Mouse (Mus musculus): Measurements from ENCODE around the gene Pfpl. TPM values are rescaled to one million over a fixed set of nuclear protein-coding genes. Genes with fewer than 3 reads are reported as not detected.

Pfpl gene
- polyA plus RNA-seq (2015; fragmentation: Nextera tagmentation; extraction: Ambion mirVana): not detected in 2 replicates

DNA sequence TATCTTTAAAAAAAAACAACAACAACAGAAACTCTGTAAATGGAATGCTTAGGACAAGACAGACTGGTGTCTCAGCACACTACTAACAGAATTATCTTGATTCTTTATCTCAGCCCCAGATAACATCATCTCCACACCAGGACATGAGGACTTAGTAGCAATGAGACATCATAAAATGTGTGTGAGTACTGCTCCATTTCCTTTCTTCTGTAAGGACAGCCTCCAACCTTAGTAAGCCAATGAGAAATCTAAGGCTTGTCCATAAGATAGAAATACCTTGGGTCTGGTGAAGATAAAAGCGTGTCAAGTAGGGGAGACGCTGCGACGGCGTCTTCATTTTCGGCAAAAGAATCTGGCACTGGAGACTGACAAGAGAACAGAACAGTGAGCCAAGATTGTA is at the start of gene Pfpl:
Pfpl (plus strand) TSS at position 301 of the 400 bp plus-strand sequence.
- ATAC-seq (ENCODE audit: low FRiP score, low read depth): no peak
- WGBS: 93% methylated on average over 6 of the region's 6 CpGs
- no peak within 1 kb of the TSS for H3K9ac ChIP-seq
- no peaks in the 10 kb centered on the region for H3K9me3 ChIP-seq
- no peak within 1 kb of the TSS for H3K27ac ChIP-seq
- no peak within 1 kb of the TSS for H3K4me2 ChIP-seq (replicated peaks)
- no peaks in the 10 kb centered on the region for H3K27me3 ChIP-seq
- H3K36me3 ChIP-seq: no peaks in the 10 kb centered on the region
- no peak within 1 kb of the TSS for H3K4me3 ChIP-seq
- no peaks in the 10 kb centered on the region for H3K4me1 ChIP-seq

DNA sequence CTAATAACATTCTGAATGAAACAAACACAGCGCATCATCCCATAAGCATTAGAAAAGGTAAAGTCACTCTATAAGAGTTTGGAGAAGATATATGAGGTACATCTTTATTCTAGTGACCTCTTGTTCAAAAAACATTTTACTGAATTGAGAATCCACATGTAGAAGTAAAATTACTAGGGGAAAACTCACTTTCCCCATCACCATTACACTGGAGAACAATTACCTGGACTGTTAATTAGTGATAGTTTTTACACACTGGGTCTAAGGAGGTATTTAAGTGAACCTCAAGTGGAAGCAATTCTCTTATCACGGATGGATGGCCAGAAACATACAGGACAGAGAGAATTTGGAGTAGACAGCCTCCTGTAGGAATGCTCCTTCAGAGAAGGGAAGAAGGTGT is 40.7 kb upstream of the Pfpl start, which contains the start of gene Olfr1440:
Olfr1440 (plus strand) TSS at position 301 of the 400 bp plus-strand sequence.
- 85% methylated on average over 2 of the region's 2 CpGs for WGBS
- Histone ChIP-seq H3K4me2 (replicated peaks) (no peak within 1 kb of the TSS), H3K9ac (no peak within 1 kb of the TSS), H3K9me3 (no peaks in the 10 kb centered on the region), H3K4me3 (no peak within 1 kb of the TSS), H3K27ac (no peak within 1 kb of the TSS), H3K27me3 (no peaks in the 10 kb centered on the region), H3K36me3 (no peaks in the 10 kb centered on the region), H3K4me1 (no peaks in the 10 kb centered on the region)
- no peak for ATAC-seq (ENCODE audit: low FRiP score, low read depth)

DNA sequence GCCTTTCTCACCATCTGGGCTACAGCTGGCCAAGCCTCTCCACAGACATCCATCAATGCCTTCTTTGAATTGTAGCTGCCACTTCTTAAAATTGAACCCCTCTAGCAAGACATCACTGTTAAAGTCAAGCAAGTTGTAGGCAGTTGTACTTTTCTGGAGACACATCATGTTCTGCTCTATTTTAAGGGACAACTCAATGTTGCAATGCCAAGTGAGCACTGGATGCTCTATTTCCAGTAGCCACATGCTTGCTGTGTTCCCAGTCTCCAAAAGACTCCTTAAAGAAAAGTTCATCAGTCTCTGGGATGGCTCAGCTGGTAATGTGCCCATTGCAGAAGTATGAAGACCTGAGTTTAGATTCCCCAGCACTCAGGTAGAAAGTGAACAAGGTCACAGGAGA is 14.0 kb upstream of the Pfpl start:
- Histone ChIP-seq H3K9ac (no peak overlapping the region), H3K4me3 (no peak overlapping the region), H3K27me3 (no peaks in the 10 kb centered on the region), H3K4me2 (replicated peaks) (no peak overlapping the region), H3K36me3 (no peaks in the 10 kb centered on the region), H3K27ac (no peak overlapping the region), H3K4me1 (no peaks in the 10 kb centered on the region), H3K9me3 (no peaks in the 10 kb centered on the region)
- no peak for ATAC-seq (ENCODE audit: low FRiP score, low read depth)

DNA sequence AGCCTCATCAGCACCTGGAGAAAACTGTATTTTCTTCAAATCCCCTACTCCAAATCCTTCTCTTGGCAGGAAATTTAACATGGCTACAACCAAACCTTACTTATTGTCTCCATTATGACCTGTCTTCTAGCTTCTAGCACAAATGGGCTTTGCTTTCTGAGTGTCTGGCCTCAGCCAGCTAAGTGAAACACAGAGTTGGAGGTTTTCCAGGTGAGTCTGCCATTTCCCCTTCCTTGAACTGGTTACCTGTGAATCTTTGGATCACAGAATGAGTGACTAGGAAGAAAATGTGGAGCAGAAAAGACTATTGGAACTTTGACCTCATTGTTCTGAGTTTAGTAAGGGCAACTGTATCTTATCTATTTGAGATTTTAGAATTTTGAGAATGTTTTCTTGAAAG is 10.3 kb upstream of the Pfpl start, which contains the start of gene Olfr1441:
Olfr1441 (plus strand) TSS at position 73 of the 400 bp plus-strand sequence.
- Histone ChIP-seq H3K27me3 (no peaks in the 10 kb centered on the region), H3K4me3 (no peak within 1 kb of the TSS), H3K27ac (no peak within 1 kb of the TSS), H3K36me3 (no peaks in the 10 kb centered on the region), H3K9ac (no peak within 1 kb of the TSS), H3K4me2 (replicated peaks) (no peak within 1 kb of the TSS), H3K4me1 (no peaks in the 10 kb centered on the region), H3K9me3 (no peaks in the 10 kb centered on the region)
- no peak for ATAC-seq (ENCODE audit: low FRiP score, low read depth)

DNA sequence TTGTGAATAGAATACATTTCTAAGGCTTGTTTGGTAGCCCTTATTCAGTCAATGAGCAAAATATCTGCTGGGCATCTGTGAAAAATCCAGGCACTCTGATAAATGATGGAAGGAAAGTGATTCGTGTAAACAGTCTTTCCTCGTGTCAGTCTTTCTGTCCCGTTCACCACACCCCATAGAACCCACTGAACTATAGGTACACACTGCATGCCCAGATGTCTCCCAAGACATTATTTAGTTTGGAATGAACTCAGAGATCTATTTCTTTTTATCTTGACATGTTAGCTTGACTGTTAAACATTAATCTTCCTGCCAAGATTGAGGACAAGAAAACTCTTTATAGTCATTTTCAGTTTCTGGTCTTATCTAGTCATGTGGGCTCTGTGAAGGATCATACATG is 9.4 kb upstream of the Pfpl start:
- Histone ChIP-seq H3K36me3 (no peaks in the 10 kb centered on the region), H3K9me3 (no peaks in the 10 kb centered on the region), H3K9ac (no peak overlapping the region), H3K4me2 (replicated peaks) (no peak overlapping the region), H3K27ac (no peak overlapping the region), H3K4me3 (no peak overlapping the region), H3K27me3 (no peaks in the 10 kb centered on the region), H3K4me1 (no peaks in the 10 kb centered on the region)
- ATAC-seq (ENCODE audit: low FRiP score, low read depth): no peak
- WGBS: 89% methylated on average over 3 of the region's 3 CpGs

DNA sequence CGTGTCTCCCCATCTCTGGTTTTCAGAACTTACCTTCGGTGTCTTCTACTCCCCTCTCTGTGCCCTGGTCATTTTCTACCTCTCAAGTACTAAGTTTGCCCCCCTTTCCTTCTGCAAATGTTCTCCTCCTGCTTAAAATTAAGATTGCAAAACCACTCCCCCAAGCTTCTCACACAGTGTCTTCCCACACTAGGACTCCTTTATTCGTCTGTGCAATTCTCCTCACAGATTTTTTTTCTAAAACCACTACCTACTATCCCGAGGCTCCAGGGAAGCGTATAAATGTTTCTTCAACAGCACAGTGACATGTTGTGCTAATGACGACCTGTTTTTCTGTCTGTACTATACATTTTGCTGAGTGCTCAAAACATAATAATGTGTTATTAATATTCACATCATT is 7.2 kb upstream of the Pfpl start:
- Histone ChIP-seq H3K9me3 (no peaks in the 10 kb centered on the region), H3K27me3 (no peaks in the 10 kb centered on the region), H3K36me3 (no peaks in the 10 kb centered on the region), H3K9ac (no peak overlapping the region), H3K27ac (no peak overlapping the region), H3K4me2 (replicated peaks) (no peak overlapping the region), H3K4me3 (no peak overlapping the region), H3K4me1 (no peaks in the 10 kb centered on the region)
- WGBS: 78% methylated on average over 6 of the region's 6 CpGs
- no peak for ATAC-seq (ENCODE audit: low FRiP score, low read depth)

DNA sequence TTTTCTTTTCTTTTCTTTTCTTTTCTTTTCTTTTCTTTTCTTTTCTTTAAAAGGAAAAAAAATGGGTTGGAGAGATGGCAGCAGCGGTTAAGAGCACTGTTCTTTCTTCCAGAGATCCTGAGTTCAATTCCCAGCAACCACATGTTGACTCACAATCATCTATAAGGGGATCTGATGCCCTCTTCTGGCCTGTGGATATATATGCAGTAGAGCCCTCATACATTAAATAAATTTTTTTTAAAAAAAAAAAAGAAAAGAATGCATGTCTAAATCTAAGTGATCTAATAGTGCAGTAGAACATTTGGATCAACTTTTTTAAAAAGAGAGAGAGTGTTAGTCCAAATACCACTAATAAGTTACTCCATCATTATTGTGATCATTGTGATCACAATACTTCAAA is 6.0 kb upstream of the Pfpl start:
- no peak for ATAC-seq (ENCODE audit: low FRiP score, low read depth)
- H3K36me3 ChIP-seq: no peaks in the 10 kb centered on the region
- no peaks in the 10 kb centered on the region for H3K27me3 ChIP-seq
- H3K9me3 ChIP-seq: no peaks in the 10 kb centered on the region
- H3K4me1 ChIP-seq: no peaks in the 10 kb centered on the region
- no peak overlapping the region for H3K4me2 ChIP-seq (replicated peaks)
- 74% methylated on average over 1 of the region's 1 CpGs for WGBS
- H3K4me3 ChIP-seq: no peak overlapping the region
- H3K9ac ChIP-seq: no peak overlapping the region
- H3K27ac ChIP-seq: no peak overlapping the region

DNA sequence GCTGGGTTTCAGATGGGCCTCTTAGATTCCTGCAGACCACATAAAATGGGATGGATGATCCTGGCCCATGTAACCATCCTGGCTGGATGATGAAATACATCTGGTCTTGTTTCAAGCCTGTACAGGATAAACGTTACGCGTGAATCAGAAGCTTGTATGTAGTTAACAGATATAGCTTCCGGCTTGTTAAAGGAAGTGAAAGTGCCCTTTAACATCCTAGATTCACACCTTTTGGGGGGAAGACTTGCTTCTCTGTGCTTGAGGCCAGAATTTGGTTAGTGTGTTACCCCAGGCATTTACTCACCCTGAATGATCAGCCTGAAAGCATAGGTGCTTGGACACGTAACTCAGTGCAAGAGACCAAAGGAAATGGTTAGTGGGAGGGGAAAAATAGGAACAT is 604 bp upstream of the Pfpl start:
- Histone ChIP-seq H3K4me2 (replicated peaks) (no peak overlapping the region), H3K4me1 (no peaks in the 10 kb centered on the region), H3K27me3 (no peaks in the 10 kb centered on the region), H3K27ac (no peak overlapping the region), H3K9me3 (no peaks in the 10 kb centered on the region), H3K4me3 (no peak overlapping the region), H3K36me3 (no peaks in the 10 kb centered on the region), H3K9ac (no peak overlapping the region)
- WGBS: 89% methylated on average over 5 of the region's 5 CpGs
- no peak for ATAC-seq (ENCODE audit: low FRiP score, low read depth)

DNA sequence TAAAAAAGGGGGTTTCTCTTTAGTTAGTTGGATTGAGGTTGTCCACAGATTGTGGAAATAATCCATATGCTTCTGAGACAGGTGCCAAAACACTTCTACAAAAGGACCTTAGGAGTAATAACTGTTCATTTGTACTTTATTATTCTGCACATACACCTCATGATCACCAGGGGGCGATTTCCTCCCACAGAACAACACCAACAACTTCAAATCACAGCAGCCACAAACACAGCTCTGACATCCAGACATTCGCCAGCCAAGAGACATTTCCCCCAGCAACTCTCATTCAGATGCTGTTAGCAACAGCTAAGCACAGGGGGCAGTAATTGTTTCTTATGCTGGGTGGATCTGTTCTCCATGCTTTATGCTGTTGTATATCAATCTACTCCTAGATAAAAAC is 5.3 kb downstream of the Pfpl start:
- H3K9ac ChIP-seq: no peak overlapping the region
- H3K4me3 ChIP-seq: no peak overlapping the region
- H3K4me1 ChIP-seq: no peaks in the 10 kb centered on the region
- 13% methylated on average over 2 of the region's 2 CpGs for WGBS
- no peaks in the 10 kb centered on the region for H3K36me3 ChIP-seq
- H3K27ac ChIP-seq: no peak overlapping the region
- no peaks in the 10 kb centered on the region for H3K27me3 ChIP-seq
- H3K4me2 ChIP-seq (replicated peaks): no peak overlapping the region
- peak; percentile 36; the same call in 1 of the 2 replicates for ATAC-seq (ENCODE audit: low FRiP score, low read depth)
- H3K9me3 ChIP-seq: no peaks in the 10 kb centered on the region

DNA sequence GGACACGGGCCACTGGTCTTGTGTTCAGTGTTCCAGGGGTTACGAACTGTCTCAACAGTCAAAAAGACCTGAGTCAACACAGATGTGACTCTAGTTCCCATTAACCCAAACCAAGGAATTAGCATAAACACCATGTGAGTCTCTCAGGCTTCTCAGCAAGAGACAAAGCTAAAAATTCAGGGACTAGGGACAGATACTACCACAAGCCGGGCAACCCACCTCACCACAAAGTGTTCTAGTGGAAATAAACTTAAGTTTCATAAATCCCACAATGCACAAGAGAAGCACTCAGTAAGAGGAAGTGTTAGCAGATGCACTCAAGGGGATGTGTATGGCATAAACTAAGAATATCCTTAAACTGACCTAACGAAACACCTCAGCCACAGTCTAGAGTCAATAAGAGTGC is 7.3 kb downstream of the Pfpl start:
- no peak overlapping the region for H3K9ac ChIP-seq
- WGBS: 83% methylated on average over 4 of the region's 4 CpGs
- H3K9me3 ChIP-seq: no peaks in the 10 kb centered on the region
- no peak overlapping the region for H3K4me3 ChIP-seq
- H3K36me3 ChIP-seq: no peaks in the 10 kb centered on the region
- H3K27ac ChIP-seq: no peak overlapping the region
- H3K4me2 ChIP-seq (replicated peaks): no peak overlapping the region
- no peaks in the 10 kb centered on the region for H3K27me3 ChIP-seq
- H3K4me1 ChIP-seq: no peaks in the 10 kb centered on the region
- no peak for ATAC-seq (ENCODE audit: low FRiP score, low read depth)

DNA sequence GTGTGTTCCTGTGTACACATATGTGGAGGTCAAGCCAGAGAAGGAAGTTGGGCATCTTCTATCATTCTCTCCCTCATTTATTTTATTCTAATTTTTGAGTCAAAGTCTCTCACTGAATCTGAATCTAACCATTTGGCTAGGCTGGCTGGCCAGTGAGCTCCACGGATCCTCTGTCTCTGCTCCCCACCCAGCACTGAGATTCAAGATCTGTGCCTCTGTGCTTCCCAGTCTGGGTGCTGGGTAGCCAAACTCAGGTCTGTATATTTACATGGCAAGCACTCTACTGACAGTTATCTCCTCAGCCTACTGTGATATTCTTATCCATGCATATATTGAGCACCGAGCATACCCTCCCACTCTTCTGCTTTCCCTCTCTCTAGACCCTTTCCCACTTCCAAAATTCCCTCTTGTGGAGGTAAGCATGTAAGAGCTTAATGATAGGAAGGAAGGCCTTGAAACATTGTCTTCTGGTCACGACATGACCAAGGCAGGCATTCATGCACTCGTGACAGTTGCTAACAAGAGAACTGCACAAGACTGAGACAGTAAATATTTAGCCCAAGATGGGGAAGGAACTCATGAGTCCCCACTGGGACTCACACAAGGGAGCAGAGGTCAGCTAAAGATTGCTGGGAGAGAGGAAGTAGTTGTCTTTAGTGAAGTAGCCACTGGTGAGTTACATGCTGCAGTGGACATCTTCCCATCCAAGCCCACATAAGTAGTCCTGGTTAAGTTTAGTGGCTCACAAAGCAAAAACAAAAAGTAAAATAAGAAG is 8.2 kb downstream of the Pfpl start:
- WGBS: 84% methylated on average over 4 of the region's 4 CpGs
- Histone ChIP-seq H3K4me2 (replicated peaks) (no peak overlapping the region), H3K9ac (no peak overlapping the region), H3K36me3 (no peaks in the 10 kb centered on the region), H3K4me3 (no peak overlapping the region), H3K4me1 (no peaks in the 10 kb centered on the region), H3K9me3 (no peaks in the 10 kb centered on the region), H3K27me3 (no peaks in the 10 kb centered on the region), H3K27ac (no peak overlapping the region)
- no peak for ATAC-seq (ENCODE audit: low FRiP score, low read depth)

DNA sequence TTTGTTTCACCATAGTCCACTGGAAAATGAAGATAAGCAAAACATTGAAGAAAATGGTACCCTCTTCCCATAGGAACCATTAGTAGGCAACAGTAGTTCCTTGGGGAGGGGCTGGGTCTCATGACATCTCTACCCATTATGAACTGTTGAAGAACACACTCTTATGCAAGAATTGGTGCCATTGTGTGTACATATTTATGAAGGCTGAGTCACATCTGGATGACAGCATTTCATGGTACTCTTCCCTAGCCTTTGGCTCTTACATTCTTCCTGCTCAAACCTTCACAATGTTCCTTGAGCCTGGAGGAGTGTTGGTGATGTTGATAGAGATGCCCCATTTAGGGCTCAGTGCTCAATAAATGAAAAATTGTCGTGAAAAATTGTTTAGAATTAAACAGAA is 11.9 kb downstream of the Pfpl start:
- no peaks in the 10 kb centered on the region for H3K9me3 ChIP-seq
- H3K4me1 ChIP-seq: no peaks in the 10 kb centered on the region
- WGBS: 43% methylated on average over 1 of the region's 1 CpGs
- H3K27ac ChIP-seq: no peak overlapping the region
- no peaks in the 10 kb centered on the region for H3K27me3 ChIP-seq
- no peak overlapping the region for H3K9ac ChIP-seq
- H3K4me2 ChIP-seq (replicated peaks): no peak overlapping the region
- H3K36me3 ChIP-seq: no peaks in the 10 kb centered on the region
- H3K4me3 ChIP-seq: no peak overlapping the region
- no peak for ATAC-seq (ENCODE audit: low FRiP score, low read depth)

DNA sequence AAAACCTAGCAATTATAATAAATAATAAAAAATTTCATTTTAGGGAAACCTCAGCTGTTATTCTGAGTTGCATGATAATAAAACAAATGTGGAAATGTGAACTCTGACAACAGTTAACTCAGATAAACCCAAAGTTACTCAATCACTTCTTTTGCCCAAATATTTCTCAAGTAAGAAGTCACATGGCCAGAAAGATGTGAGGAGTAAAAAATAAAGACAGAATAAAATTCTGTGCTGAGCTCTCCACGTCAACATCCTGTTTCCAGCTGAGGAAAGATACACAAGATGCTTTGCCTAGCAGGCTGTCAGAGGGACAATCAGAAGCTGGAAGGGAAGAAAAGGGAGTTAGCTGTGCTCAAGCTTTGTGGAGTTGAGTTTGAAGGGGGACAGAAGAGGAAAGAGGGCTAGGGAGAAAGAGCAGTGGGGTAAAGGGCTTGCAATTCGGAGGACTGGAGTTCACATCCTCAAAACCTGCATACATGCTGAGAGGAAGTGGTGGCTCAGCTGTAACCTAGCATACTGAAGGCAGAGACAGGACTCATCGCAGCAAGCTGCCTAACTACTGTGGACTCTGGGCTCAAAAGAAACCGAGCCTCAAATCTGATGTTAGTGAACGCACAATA is 12.5 kb downstream of the Pfpl start:
- H3K36me3 ChIP-seq: no peaks in the 10 kb centered on the region
- no peaks in the 10 kb centered on the region for H3K9me3 ChIP-seq
- 75% methylated on average over 5 of the region's 5 CpGs for WGBS
- H3K27me3 ChIP-seq: no peaks in the 10 kb centered on the region
- no peak overlapping the region for H3K4me2 ChIP-seq (replicated peaks)
- H3K4me3 ChIP-seq: no peak overlapping the region
- no peaks in the 10 kb centered on the region for H3K4me1 ChIP-seq
- ATAC-seq (ENCODE audit: low FRiP score, low read depth): no peak
- no peak overlapping the region for H3K27ac ChIP-seq
- no peak overlapping the region for H3K9ac ChIP-seq
